Mouse (Mus musculus) myocyte (in vitro differentiated cells): ENCODE results near the gene Laptm5.

Experiments
- E2F4 ChIP-seq: IDR thresholded peaks from one replicate; pipeline ENCODE4 v1.6.1; 2011; ENCODE audit warnings: mild to moderate bottlenecking, control low read depth, moderate library complexity; ENCODE audit not compliant: insufficient read depth
- MAX ChIP-seq: IDR thresholded peaks from one replicate; pipeline ENCODE4 v1.6.1; 2011; ENCODE audit warnings: low read depth, mild to moderate bottlenecking, control low read depth
- MYOG ChIP-seq, 3 experiments: IDR thresholded peaks; one replicate each; pipeline ENCODE4 v1.6.1; 2011; ENCODE audit warnings: control low read depth in 2 of 3, low read depth in 2 of 3, mild to moderate bottlenecking in 2 of 3; ENCODE audit not compliant: insufficient read length in 2 of 3, control insufficient read depth in 1 of 3, insufficient read depth in 1 of 3
- POLR2A ChIP-seq: IDR thresholded peaks from one replicate; pipeline ENCODE4 v1.6.1; 2011; ENCODE audit warnings: low read depth, mild to moderate bottlenecking, control low read depth, moderate library complexity; ENCODE audit not compliant: insufficient read length
- POLR2AphosphoS2 ChIP-seq: IDR thresholded peaks from one replicate; pipeline ENCODE4 v1.6.1; 2011; ENCODE audit warnings: low read depth, control low read depth; ENCODE audit not compliant: insufficient read length
- TCF12 ChIP-seq: IDR thresholded peaks from one replicate; pipeline ENCODE4 v1.6.1; 2011; ENCODE audit warnings: mild to moderate bottlenecking, control low read depth; ENCODE audit not compliant: poor library complexity, insufficient read depth, severe bottlenecking
- TCF3 ChIP-seq: IDR thresholded peaks from one replicate; pipeline ENCODE4 v1.6.1; 2011; ENCODE audit warnings: low read depth, control low read depth; ENCODE audit not compliant: insufficient read length
- USF1 ChIP-seq: IDR thresholded peaks from one replicate; pipeline ENCODE4 v1.6.1; 2011; ENCODE audit warnings: low read depth, mild to moderate bottlenecking, control low read depth, moderate library complexity

- TF ChIP-seq MAX (no peak), TCF3 (no peak), E2F4 (no peak), POLR2A (no peak), POLR2AphosphoS2 (no peak), USF1 (no peak), TCF12 (no peak), MYOG (IDR thresholded peaks at IDR 0.05; ENCODE audit: control insufficient read depth in 1 of 3, insufficient read depth in 1 of 3, insufficient read length in 2 of 3, low read depth in 2 of 3) (no peak)
Measured at GRCm38 (mm10) chr4:130914011-130914410, 1.1 kb downstream of the Laptm5 start.
